Mouse (Mus musculus): ENCODE measurements at regions not wholly inside any gene's neighbourhood (a gene's known extent, or its start where the extent isn't known, plus 50 kb on each side); places are given as distances from the start of the nearest gene placed in this dataset.

DNA sequence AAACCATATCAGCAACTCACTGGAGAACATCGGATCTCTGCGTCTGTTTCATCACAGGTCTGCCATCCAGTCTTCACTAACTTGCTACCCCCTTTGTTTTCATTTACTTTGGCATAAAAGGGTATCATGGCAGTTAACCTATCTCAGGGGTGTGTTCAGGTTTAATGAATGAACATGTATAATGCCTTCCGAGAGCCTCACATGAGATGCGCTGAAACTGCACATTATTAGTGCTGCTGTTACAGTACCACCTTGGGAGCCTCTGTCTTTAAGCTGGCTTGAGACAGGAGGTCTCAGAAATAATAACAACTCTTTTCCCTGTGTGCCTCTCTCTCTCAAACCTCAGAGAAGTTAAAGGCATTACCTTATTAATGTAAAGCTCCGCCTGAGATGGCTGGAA lies 438.2 kb upstream of the Cited2 start:
- no peak for DNase-seq

DNA sequence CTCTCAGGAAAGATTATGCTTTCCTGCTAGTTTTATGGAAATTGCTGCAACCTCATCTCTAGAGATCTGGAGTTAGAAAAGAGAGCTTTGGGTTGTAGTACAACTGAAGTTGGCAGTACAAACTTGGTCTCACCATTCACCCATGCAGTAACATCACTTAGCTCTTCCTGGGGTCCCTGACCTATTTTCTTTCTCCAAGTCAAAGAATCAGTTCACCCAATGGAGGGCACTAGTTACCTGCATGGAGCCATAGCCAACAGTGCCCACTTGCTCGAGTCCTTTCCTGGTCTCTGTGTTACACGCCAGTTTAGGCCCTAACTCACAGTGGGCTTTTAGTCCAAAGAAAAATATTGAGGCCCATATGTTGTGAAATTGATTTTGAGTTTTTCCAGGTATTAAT lies 435.9 kb upstream of the Cited2 start:
- DNase-seq, result no peak

DNA sequence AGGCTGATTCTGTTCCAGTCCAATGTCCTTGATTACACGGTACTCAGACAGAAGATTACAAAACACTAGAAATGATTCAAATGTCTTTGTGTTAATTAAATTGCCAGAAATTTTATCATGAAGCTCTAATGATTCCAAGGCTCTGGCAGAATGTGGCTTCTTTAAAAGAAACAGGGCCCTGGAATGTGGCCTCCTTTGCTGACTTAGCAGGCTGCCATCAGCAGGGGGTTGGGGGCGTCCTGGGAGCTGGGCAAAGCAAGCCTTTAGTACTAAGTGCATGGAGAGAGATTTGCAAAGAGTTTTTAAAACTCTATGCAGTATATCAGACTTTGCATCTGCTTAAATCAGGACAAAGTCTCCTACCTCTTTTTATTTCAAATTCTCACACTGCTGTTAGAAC lies 434.8 kb upstream of the Cited2 start:
- DNase-seq, result no peak

DNA sequence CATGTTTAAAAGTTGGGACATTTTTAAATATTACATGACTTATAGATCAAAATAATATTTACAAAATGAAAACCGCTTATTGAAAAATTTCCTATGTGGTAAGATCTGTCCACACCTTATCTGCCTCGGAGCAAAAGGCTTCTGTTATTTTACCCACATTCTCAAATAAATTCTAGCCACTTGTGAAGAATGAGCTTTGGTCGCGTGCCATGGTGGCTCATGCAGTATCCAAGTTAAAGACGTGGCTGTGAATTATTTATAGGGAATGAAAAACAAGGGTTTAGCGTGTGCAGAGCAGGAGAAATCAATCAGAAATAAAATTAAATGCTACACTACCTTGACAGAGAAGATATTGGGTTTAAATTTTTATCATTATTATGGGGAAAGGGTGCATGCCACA lies 430.7 kb upstream of the Cited2 start:
- DNase-seq, result peak; percentile 40 to 64

DNA sequence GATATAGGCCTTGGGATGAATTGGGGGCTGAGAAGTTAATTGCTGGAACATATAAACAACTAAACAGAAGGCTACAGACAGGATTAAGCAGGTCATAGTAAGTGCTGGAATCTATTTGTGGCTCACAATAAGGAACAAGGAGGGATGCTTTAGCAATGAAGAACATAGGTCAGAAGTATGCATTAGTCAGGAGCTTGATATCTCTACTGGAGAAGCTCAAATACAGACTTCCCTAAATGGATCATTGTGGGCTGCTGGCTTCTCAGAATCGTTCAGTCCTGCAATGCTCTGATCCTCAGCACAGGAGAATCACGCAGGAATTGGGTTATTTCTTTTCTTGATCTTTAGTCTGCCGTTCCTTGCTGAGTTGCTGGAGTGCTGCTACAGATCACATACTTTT lies 428.6 kb upstream of the Cited2 start:
- no peak for DNase-seq

DNA sequence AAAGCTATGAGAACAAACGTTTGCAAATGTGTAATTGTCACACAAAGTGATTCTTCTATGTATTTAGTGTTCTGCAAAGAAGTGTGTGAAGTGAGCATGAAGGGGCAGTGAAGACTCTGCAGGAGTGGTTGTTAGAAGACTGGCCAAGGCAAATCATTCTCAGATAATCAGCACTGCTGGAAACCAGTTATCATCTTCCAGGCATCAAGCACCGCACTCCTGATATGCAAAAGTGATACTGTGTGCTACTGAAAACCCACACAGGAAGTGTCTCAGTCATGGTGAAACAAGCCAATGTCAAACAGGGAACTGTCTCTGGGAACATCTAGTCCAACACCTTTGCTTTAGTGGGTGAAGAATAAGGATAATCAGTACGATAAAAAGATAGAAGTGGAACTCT lies 427.9 kb upstream of the Cited2 start:
- no peak for DNase-seq

DNA sequence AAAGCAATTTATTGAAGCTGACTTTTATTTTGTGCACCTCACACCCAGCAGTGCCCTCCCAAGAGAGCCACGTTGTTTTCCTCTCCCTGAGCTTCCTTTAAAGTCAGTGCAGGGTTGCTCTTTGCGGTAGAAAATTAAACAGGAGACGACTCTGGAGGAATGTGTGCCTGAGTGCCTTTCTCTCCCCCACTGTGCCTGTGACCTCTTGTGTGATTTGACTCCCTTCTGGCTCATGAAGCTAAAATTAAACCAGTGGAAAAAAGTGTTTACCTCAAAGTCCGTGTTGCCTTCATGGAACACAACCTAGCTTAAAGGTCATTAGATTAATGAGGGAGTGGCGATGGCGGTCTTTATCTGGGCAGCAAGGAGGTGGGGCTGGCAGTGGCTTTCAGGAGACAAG lies 423.4 kb upstream of the Cited2 start:
- peak; percentile 64 to 86 for DNase-seq

DNA sequence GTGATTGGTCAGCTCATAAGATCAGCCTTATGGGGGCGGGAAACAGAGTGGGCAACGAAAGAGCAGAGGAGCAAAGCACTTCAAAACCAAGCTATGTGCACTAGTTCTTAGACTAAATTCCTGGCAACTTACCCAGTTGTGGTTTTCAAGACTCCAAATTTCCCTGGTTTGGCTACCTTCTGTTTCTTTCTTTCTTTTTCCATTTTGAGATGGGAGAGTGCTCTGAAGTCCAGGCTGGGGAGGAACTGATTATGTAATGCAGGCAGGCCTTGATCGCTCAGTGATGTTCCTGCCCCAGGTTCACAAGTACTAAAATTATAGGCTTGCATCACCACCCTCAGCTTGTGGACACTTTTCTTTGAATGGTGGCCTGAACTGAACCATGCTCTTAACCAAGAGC lies 396.3 kb upstream of the Cited2 start:
- no peak for DNase-seq

DNA sequence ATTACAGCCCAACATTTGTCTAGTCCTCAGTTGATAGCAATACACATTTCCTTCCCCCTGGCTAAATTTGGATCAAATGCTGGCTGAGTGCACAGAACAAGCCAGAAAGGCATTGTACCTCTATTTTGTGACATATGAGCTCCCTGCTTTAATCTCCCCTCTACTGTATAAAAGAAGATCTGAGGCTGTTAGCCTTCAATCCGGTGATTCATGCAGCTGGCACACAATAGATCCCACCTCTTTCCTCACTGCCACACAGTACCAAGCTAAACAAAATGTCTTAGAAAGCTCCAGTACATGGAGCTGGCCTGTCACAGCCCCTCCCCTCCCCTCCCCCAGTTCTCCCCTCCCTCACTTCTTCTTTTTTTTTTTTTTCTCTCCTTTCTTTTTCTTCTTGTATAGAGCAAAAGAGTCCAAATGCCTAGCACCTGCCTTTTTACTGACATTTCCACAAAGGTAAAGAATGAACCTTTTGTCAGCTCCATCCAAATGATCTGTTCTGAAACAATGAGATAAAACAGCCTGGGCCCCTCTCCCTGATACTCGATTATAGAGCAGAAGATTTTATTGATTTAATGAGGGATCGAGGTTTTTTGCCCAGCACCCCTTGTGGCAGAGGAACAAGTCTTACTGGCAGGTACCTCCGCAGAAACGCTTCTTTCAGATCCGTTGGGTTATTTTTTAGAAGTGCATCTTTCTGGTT lies 392.0 kb upstream of the Cited2 start:
- DNase-seq, result no peak

DNA sequence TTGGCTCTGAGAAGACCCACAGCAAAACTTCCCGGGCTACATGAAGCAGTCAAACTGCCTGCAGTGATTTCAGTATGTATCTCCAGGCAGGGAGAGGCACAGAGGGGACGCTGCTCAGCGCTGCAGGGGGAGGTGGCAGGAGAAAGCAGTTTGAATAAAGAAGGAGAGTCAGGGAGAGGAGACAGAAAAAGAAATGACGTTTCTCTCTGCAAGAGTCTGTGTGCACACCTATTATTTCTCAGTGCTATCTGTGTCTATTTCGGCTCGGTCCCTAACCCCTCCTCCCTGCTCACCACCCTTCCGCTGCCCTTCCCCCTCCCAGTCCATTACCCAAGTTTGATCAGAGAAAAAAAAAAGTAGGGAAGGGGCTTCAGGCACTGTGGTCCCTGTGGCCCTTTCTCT lies 391.4 kb upstream of the Cited2 start:
- no peak for DNase-seq

DNA sequence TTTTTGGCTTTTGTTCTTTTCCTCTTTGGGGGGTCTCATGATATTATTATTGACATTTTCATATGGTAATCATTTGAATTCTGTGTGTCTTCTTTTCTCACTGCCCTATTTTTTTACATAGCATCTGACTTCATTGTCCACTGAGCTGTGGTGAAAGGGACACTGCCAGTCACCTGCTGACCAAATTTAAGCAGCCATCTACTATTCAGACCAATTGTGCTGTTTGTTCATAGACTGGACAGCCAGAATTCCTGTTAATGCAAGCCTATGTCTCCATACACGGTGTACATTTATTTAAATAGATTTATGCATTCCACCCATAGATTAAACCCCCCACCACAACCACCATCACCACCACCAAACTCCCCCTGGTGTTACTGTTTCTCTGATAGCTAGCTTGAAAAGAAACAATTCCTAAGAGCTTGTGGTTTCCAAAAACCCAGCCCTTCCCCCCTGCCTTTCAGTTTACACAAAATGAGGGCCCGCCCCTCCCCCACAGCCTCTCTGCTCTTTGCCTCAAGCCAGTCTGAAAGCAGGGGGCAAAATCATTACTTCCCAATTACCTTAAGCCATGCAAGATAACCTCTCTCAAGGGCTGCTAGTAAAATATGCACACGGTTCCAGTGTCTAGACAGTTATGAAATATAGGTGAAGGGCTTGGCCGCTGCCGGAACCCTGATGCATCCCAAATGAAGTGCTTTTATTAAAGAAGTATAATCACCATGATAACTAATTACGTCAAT lies 390.8 kb upstream of the Cited2 start:
- peak; percentile 34 to 47 for DNase-seq

DNA sequence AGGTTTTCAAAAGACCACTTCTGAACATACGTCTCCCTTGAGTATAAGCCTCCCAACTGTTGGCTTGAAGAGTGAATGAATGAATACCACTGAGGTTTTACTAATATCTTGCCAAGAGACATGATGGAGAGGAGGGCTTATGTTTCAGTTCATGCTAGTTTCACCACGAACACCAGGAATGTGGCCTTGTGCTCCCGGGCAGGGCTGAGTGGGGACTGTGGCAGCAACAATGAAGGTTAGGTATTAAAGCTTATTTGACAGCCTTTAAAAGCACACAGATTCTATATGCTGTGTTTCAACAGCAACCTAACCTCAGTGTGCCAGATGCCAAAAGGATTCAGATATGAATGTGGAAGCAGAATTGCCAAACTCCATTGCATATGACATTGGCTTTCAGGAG lies 390.0 kb upstream of the Cited2 start:
- DNase-seq, result no peak

DNA sequence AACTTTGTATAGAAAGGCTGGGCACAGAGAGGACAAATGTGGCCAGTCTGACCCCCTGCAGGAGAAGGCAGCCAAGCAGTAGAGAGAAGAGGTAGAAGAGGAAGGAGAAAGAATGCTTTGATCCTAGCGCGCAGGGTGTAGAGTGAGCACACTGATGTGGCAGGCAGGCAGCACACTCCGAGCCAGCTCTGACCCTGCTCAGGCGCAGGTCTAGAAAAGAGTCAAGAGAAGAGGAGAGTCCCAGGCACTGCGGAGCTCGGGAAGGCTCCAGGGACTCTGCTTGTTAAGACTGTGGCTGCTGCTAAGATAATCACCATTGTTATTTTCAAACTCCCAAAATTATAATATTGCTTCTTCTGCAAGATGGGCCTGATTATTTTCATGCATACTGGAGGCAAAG lies 389.3 kb upstream of the Cited2 start:
- no peak for DNase-seq

DNA sequence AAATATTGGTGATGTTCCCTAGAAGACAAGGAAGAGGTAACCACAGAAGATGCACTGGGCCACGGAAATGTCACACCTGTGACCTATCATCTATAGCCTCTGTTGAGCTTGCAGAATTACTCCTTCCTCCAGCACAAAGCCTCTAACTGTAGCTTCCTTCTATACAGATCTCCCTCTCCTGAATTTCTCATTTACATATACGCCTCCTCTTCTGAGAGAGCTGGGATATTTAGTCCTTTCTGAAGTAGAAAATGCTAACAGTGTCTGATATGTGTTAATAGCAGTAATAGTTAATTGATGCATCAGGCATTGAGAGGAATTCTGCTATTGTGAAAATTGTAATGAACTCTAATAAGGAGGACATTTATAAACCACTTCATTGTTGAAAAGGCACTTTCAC lies 385.8 kb upstream of the Cited2 start:
- DNase-seq, result no peak

DNA sequence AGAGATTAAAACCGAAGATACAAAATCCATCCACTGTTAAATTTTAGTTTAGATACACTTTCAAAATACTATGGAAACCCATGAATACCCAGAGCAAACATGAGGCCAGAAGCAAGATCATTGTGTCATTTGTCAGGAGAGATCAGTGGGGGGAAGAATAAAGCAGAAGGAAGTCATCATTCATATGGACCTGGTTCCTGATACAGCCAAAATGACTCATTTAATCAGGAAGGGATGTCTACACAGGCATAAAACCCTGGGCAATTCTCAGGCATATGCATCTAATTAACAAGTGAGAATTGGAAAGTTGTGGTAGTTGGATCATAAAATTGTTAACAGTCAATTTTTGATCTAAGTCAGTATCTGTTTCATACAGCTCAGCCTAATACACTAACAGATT lies 379.2 kb upstream of the Cited2 start:
- no peak for DNase-seq

DNA sequence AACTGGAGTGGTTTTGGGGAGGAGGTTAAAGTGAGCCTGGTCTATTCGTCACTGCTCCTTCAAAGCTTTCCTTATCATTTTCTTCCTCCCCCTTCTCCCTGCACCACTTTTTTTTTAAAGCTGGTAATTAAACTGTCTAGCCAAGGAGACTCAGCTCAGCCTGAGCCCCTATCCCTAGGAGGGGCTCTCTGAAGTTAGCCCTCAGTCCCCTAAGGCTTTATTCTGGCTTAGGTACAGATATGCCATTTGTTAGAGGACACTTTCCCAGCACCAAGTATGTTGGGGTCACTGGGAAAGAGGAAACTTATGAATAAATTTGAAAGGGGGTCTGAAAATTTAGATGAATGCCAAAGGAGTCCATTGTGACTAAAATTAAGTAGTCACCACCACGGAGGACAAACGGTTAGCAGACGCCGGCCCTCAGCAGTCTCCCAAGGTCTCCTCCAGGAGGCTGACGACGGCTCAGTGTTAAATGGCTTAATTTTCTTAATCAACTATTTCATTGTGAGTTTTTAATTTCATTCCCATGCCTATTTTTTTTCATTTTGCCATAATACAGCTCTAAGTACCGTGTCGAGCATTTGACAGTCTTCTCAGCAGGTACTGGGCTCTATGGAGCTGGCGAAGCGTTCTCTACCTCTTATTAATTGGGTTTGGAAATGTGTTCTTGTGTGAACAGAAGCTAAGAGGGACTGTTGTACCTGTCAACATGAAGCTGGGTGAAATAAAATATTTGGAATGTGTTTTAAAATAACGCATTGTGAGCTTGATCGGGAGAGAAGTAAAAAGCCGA lies 370.6 kb upstream of the Cited2 start:
- no peak for DNase-seq

DNA sequence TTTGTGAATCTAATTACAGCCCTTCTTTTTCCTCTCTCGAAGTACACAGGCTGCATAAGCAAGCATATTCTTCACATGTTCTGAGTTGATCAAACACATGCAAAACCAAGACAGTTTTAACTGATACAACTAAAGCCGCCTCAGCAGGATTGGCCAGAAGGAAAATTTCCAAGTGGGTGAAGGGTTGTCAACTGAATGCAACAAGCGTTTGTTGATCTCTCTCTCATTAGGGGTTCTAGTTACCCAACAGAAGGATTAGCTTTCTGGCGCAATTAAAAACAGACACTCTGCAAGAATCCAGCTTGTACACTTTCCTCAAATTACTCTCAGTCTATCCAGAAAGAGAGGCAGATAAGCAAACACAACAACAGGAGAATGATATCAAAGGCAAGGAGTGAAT lies 367.5 kb upstream of the Cited2 start:
- no peak for DNase-seq

DNA sequence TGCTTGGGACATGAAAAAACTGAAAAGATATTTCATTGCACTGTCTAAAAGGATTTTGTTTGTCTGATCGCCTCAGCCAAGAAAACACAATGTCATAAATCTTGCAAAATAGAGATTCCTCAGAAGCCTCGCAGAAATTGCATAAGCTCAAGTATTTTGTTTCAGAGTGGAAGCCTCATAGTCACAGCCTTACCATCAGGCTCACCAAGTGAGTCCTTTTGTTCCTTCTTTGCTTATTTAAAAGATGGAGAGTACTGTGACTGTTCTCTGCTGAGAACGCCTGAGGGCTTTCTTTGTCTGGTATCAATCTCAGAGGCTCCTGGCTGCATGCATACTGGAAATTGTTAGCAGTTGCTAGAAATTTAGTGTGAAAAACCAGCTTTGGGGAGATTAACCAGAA lies 367.0 kb upstream of the Cited2 start:
- DNase-seq, result no peak

DNA sequence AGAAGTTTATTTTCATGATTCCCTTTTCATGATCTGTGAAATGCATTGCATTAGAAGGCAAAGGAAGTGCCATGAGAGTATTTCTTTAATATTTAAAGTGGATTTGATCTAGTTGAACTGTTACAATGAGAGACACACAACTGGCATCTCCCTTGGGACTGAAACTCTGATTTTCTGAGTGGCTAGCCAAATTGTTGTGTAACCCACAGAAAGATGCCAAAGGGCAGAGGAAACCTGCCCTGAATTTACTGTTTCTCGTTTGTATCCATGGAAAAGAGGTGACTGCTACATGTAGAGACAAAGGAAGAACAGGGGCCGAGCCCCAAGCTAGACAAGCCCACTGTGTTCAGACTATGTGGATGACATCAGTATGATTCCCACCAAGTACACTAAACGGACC lies 360.4 kb upstream of the Cited2 start:
- DNase-seq, result peak in 1 of 2 experiments; percentile 39

DNA sequence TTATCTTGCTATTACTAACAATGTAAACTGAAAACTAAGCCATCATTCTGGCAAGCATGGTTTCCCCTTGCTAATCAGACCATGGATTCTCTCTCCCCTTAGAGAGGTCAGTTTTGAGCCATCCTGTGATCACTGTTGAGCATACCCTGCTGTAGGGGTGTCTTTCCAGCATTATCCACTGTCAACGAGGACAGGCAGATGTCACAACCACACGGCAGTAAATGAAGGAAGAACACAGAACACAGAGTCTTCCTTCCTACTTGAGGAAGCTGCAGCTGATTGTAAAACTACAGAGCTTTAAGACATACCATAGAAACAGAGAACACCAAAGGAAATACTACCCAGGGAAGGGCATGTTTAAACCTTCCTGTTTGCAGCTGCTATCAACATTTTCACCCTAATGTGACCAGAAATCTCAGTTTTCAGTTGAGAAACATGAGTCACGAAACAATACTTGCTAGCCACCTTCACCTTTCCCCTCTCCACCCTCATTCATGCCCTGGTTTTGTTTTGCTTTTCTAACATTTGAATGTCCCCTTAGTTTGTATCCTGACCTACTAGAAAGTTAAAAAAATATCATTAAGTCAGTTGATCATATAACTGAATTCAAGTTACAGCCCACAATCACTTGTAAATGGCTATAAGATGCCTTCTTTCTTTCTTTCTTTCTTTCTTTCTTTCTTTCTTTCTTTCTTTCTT lies 356.8 kb upstream of the Cited2 start:
- no peak for DNase-seq

DNA sequence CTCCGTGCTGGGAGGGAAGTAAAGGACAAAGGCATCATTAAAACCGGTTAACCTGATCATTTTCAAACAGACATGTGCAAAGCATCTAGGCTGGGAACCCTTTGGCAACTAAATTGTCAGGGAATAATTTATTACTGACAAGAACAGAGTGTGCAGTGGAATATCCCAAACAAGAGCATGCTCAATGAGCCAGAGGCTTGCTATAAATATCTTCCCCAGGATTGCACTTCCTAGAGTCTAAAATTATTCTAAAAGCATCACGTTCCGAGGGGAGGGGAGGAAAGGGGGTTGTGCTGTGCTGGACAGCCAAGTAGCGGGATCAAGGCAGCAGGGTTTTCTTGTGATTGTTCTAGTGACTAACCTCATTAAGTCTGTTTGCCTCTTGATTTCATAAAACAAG lies 356.0 kb upstream of the Cited2 start:
- DNase-seq, result peak; percentile 52 to 72

DNA sequence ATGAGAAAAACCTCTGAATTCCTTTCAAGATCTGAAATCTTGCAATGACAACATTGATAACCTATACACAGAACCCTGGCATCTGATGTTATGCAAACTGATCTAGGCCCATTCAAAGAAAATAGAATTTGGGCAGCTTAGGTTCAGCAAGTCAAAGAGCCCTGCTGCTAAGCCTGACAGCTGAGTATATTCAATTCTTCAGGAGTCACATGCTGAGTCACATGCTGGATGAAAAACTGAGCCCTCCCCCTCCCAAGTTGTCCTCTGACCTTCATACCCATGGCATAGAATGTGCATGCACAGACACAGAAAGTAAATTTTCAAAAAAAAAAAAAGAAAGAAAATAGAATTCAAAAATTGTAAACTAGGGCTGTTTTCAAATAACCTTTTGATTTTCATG lies 355.6 kb upstream of the Cited2 start:
- peak in 1 of 2 experiments; percentile 17 for DNase-seq

DNA sequence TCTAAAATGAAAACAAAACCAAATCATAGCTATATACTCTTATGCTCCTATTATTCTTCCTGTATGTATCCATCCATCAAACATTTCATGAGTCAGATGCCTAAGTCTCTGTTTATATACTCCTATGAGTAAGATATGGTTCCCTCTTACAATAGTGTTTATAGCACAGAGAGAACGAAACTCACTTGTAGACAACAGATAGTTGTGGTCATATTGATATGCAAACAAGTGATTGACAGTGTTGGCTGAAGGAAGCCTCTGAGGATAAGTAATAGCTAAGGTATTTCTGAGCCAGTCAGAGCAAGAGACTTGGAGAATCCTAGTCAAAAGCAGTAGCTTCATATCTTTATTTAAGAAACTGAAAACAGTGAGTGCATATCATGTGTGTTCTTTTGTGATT lies 354.4 kb upstream of the Cited2 start:
- DNase-seq, result no peak
